Mouse (Mus musculus) neural tube, embryonic 14.5 days (tissue): ENCODE results near the gene Clcn1. TPM values are rescaled to one million over a fixed set of nuclear protein-coding genes. Genes with fewer than 3 reads are reported as not detected.
A peak's percentile ranks its signal among the peaks of the same experiment; 100 is the strongest.

Source experiments
- ATAC-seq: fragments of 200-750 bp; cut with Nextera tagmentation; 2 replicates; pipeline ENCODE4 v1.8.0; 2017; ENCODE audit warnings: low read depth, mild to moderate bottlenecking, moderate TSS enrichment, moderate library complexity
- H3K27ac ChIP-seq: fragments of 300-500 bp; sonication (generic); 2 replicates; pipeline ENCODE4 v1.5.1; 2014; ENCODE audit warnings: low read depth, mild to moderate bottlenecking, control low read depth, low read length, moderate library complexity, mixed read lengths
- H3K27me3 ChIP-seq: fragments of 300-500 bp; sonication (generic); 2 replicates; pipeline ENCODE4 v1.6.1; 2014; ENCODE audit warnings: low read length; ENCODE audit not compliant: control insufficient read depth, insufficient read depth
- H3K36me3 ChIP-seq: fragments of 300-500 bp; sonication (generic); 2 replicates; pipeline ENCODE4 v1.6.1; 2014; ENCODE audit warnings: low read length, mixed read lengths; ENCODE audit not compliant: control insufficient read depth, insufficient read depth
- H3K4me1 ChIP-seq: fragments of 300-500 bp; sonication (generic); 2 replicates; pipeline ENCODE4 v1.6.1; 2014; ENCODE audit warnings: low read length; ENCODE audit not compliant: control insufficient read depth, insufficient read depth
- H3K4me2 ChIP-seq: fragments of 300-500 bp; sonication (generic); 2 replicates; pipeline ENCODE4 v1.6.1; 2014; ENCODE audit warnings: mild to moderate bottlenecking, low read depth, low read length, control low read depth
- H3K4me3 ChIP-seq: fragments of 300-500 bp; sonication (generic); 2 replicates; pipeline ENCODE4 v1.5.1; 2014; ENCODE audit warnings: low read depth, low read length, control low read depth, mixed read lengths
- H3K9ac ChIP-seq: fragments of 300-500 bp; sonication (generic); replicated peaks from 2 replicates; pipeline ENCODE4 v1.6.1; 2014; ENCODE audit warnings: low read depth, mild to moderate bottlenecking, control low read depth, low read length, mixed read lengths
- H3K9me3 ChIP-seq: fragments of 300-500 bp; sonication (generic); 2 replicates; pipeline ENCODE4 v1.6.1; 2016; ENCODE audit warnings: low read length; ENCODE audit not compliant: control insufficient read depth
- WGBS: fragments of 180-500 bp; shearing (Covaris S2); extraction: QIAGEN DNeasy Blood & Tissue Kit; methylation state at CpG from one replicate; pipeline ENCODE4 v1.1.7; 2014; 5-methylcytosine and 5-hydroxymethylcytosine counted together
- polyA plus RNA-seq: library from polyadenylated mRNA; unstranded; fragments of >200 nt; fragmentation: Nextera tagmentation; extraction: Ambion mirVana; gene quantifications from 2 replicates; pipeline ENCODE4 v1.2.1, GENCODE M21; 2014

Clcn1 gene
- polyA plus RNA-seq, 1 experiment from 2014 or later, result 2.6 TPM

GRCm38 (mm10) chr6:42358901-42359300 is 72.4 kb downstream of the Clcn1 start:
- H3K4me1 ChIP-seq, result no peaks in the 10 kb centered on the region
- 92% methylated on average over 12 of the region's 12 CpGs for WGBS
- H3K9me3 ChIP-seq, result no peaks in the 10 kb centered on the region
- no peak for ATAC-seq
- H3K4me3 ChIP-seq, result no peak overlapping the region
- no peak overlapping the region for H3K27ac ChIP-seq
- no peaks in the 10 kb centered on the region for H3K27me3 ChIP-seq
- H3K36me3 ChIP-seq, result peaks cover 27% of the 10 kb centered on the region
- H3K4me2 ChIP-seq, result no peak overlapping the region
- H3K9ac ChIP-seq, result no peak overlapping the region

- H3K27me3 ChIP-seq, result no peaks in the 10 kb centered on the region
- 81% methylated on average over 9 of the region's 9 CpGs for WGBS
Measured at GRCm38 (mm10) chr6:42359364-42360147, 73.1 kb downstream of the Clcn1 start.

GRCm38 (mm10) chr6:42360231-42360840 is 73.9 kb downstream of the Clcn1 start:
- H3K36me3 ChIP-seq, result peaks cover 26% of the 10 kb centered on the region

More at GRCm38 (mm10) chr6:42359364-42360147, 73.1 kb downstream of the Clcn1 start:
- Histone ChIP-seq H3K4me2 (no peak overlapping the region), H3K4me1 (no peaks in the 10 kb centered on the region), H3K4me3 (no peak overlapping the region), H3K27ac (no peak overlapping the region), H3K9me3 (no peaks in the 10 kb centered on the region), H3K36me3 (peaks cover 27% of the 10 kb centered on the region), H3K9ac (no peak overlapping the region)
- no peak for ATAC-seq

GRCm38 (mm10) chr6:42361041-42361895 is 74.8 kb downstream of the Clcn1 start:
- Histone ChIP-seq H3K27me3 (no peaks in the 10 kb centered on the region), H3K9ac (no peak overlapping the region), H3K9me3 (no peaks in the 10 kb centered on the region), H3K27ac (no peak overlapping the region), H3K4me1 (no peaks in the 10 kb centered on the region), H3K4me2 (no peak overlapping the region), H3K36me3 (peaks cover 17% of the 10 kb centered on the region), H3K4me3 (no peak overlapping the region)
- 95% methylated on average over 13 of the region's 13 CpGs for WGBS
- no peak for ATAC-seq

More at GRCm38 (mm10) chr6:42360231-42360840, 73.9 kb downstream of the Clcn1 start:
- no peak for ATAC-seq
- Histone ChIP-seq H3K4me1 (no peaks in the 10 kb centered on the region), H3K9ac (no peak overlapping the region), H3K9me3 (no peaks in the 10 kb centered on the region), H3K27ac (no peak overlapping the region), H3K4me2 (no peak overlapping the region), H3K4me3 (no peak overlapping the region), H3K27me3 (no peaks in the 10 kb centered on the region)
- WGBS, result 91% methylated on average over 6 of the region's 6 CpGs

GRCm38 (mm10) chr6:42362074-42362473 is 75.6 kb downstream of the Clcn1 start:
- H3K4me3 ChIP-seq, result no peak overlapping the region
- WGBS, result 73% methylated on average over 1 of the region's 1 CpGs
- H3K27ac ChIP-seq, result no peak overlapping the region
- H3K36me3 ChIP-seq, result peaks cover 9% of the 10 kb centered on the region
- no peaks in the 10 kb centered on the region for H3K9me3 ChIP-seq
- H3K27me3 ChIP-seq, result no peaks in the 10 kb centered on the region
- H3K4me1 ChIP-seq, result no peaks in the 10 kb centered on the region
- no peak for ATAC-seq
- H3K9ac ChIP-seq, result no peak overlapping the region
- no peak overlapping the region for H3K4me2 ChIP-seq

- peaks cover 5% of the 10 kb centered on the region; the same call in 1 of the 2 replicates for H3K36me3 ChIP-seq
Measured at GRCm38 (mm10) chr6:42362497-42362896, 76.0 kb downstream of the Clcn1 start.

GRCm38 (mm10) chr6:42362974-42363373 is 76.5 kb downstream of the Clcn1 start:
- WGBS, result 64% methylated on average over 3 of the region's 3 CpGs
- H3K9me3 ChIP-seq, result no peaks in the 10 kb centered on the region

More at GRCm38 (mm10) chr6:42362497-42362896, 76.0 kb downstream of the Clcn1 start:
- H3K27me3 ChIP-seq, result no peaks in the 10 kb centered on the region
- no peak for ATAC-seq
- no peak overlapping the region for H3K4me3 ChIP-seq
- H3K4me1 ChIP-seq, result no peaks in the 10 kb centered on the region
- 94% methylated on average over 1 of the region's 1 CpGs for WGBS
- H3K27ac ChIP-seq, result no peak overlapping the region
- H3K9me3 ChIP-seq, result no peaks in the 10 kb centered on the region
- H3K4me2 ChIP-seq, result no peak overlapping the region
- no peak overlapping the region for H3K9ac ChIP-seq

GRCm38 (mm10) chr6:42364066-42364465 is 77.6 kb downstream of the Clcn1 start:
- Histone ChIP-seq H3K36me3 (no peaks in the 10 kb centered on the region), H3K4me1 (no peaks in the 10 kb centered on the region), H3K9ac (no peak overlapping the region), H3K27ac (no peak overlapping the region), H3K4me3 (no peak overlapping the region), H3K27me3 (no peaks in the 10 kb centered on the region), H3K4me2 (no peak overlapping the region), H3K9me3 (no peaks in the 10 kb centered on the region)
- 86% methylated on average over 4 of the region's 4 CpGs for WGBS
- ATAC-seq, result no peak

More at GRCm38 (mm10) chr6:42362974-42363373, 76.5 kb downstream of the Clcn1 start:
- Histone ChIP-seq H3K4me3 (no peak overlapping the region), H3K36me3 (no peaks in the 10 kb centered on the region), H3K4me1 (no peaks in the 10 kb centered on the region), H3K9ac (no peak overlapping the region), H3K4me2 (no peak overlapping the region), H3K27ac (no peak overlapping the region), H3K27me3 (no peaks in the 10 kb centered on the region)
- peak; percentile 32; the same call in 1 of the 2 replicates for ATAC-seq
